Mouse (Mus musculus) thymus, adult 2 months (tissue): Measurements from ENCODE around the gene Hnrnpab.

Experiments used
- CTCF ChIP-seq: fragments of 200-500 bp; IDR thresholded peaks from 2 replicates; pipeline ENCODE4 v1.5.1; 2012; ENCODE audit warnings: mild to moderate bottlenecking, control low read depth, low read length, moderate library complexity, borderline replicate concordance; ENCODE audit not compliant: control insufficient read depth, poor library complexity, insufficient read depth; ENCODE audit errors: extremely low read depth
- POLR2A ChIP-seq: fragments of 200-500 bp; IDR thresholded peaks from 2 replicates; pipeline ENCODE4 v1.6.1; 2012; ENCODE audit warnings: mild to moderate bottlenecking, low read length, control low read depth, moderate library complexity; ENCODE audit not compliant: control insufficient read depth, poor library complexity, insufficient read depth; ENCODE audit errors: extremely low read depth

DNA sequence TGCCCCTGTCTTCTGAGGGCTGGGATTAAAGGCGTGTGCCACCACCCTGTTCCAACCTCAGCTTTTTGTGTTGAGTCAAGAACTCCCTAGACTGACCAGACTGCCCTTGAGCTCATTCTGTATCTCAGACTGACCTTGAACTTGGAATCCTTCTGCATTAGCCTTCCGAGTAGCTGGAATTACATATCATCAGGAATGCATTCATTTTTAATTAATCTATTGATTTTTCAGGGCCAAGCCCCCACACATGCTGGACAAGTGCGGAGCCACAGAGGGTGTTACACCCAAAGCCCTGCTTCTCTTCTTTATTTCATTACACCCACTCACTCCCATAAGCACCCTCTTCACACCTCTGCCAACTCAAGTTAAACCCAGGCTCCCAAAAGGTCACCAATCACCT, 27.1 kb upstream of the Hnrnpab start:
- TF ChIP-seq CTCF = no peak
- TF ChIP-seq POLR2A = no peak
